Mouse (Mus musculus): ENCODE measurements around the gene Cables2. TPM values are rescaled to one million over a fixed set of nuclear protein-coding genes. Genes with fewer than 3 reads are reported as not detected.

Cables2 gene
- total RNA-seq, 4 experiments from 2014 or later, result 12.1 to 14.1 (median 12.6) TPM

GRCm38 (mm10) chr2:180255701-180256100 is 17.6 kb downstream of the Cables2 start:
- DNase-seq (ENCODE audit: low spot score), result no peak

GRCm38 (mm10) chr2:180254436-180255209 is 18.7 kb downstream of the Cables2 start:
- DNase-seq (ENCODE audit: low spot score), result no peak

GRCm38 (mm10) chr2:180251838-180252237 is 21.5 kb downstream of the Cables2 start:
- no peak for DNase-seq (ENCODE audit: low spot score)

GRCm38 (mm10) chr2:180250930-180251611 is 22.2 kb downstream of the Cables2 start:
- peak; percentile 84 for DNase-seq (ENCODE audit: low spot score)

DNA sequence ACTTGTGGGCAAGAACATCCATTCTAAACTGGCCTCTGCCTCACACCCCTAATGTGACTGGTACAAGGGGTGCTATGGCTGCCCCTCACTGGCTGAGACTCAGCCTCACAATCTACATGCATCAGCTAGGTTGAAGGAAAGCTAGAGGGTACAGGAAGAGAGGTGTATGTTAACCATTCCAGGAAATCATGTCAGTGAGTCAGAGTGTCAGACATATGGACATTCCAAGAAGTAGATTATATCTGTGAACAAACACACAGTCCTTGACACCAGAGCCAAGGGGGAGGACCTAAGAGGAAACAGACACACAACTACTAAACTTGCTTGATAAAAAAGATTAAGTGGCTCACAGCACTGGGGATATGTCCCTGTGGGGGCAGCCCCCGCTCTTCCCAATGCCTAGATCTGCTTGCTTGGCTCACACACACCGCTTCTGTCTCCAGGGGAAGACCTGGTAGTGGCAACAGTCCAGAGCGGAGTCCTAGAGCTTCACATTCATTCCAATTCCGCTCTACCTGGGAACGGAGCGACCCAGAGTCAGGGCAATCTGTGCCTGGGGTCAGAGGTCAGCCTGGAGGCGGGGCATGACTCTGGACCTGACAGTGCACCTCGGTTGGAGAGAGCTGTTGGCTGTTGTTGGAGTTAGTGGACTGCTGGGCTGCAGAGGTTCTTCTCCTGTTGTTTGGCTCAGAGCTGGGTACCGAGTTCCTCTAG is 24.2 kb downstream of the Cables2 start:
- no peak for DNase-seq (ENCODE audit: low spot score)

GRCm38 (mm10) chr2:180247916-180248315 is 25.4 kb downstream of the Cables2 start:
- DNase-seq (ENCODE audit: low spot score), result no peak

- no peak for DNase-seq (ENCODE audit: low spot score)
Measured at GRCm38 (mm10) chr2:180243108-180243507, 30.2 kb downstream of the Cables2 start.

DNA sequence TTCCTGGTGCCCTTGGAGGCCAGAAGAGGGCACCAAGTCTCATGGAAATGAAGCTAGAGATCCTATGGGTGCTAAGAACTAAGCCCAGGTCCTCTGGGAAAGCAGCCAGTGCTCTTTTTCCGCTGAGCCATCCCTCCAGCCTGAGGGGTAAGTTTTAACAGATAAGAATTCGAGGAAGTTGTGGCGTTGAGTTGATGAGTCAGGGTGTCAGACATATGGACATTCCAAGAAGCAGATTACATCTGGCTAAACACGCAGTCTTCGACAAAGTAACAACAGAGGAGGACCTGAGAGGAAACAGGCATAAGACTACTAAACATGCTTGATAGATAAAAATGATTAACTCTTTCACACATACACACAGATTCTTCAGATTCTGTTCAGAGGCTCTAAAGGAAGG is 34.7 kb downstream of the Cables2 start:
- DNase-seq (ENCODE audit: low spot score), result no peak

DNA sequence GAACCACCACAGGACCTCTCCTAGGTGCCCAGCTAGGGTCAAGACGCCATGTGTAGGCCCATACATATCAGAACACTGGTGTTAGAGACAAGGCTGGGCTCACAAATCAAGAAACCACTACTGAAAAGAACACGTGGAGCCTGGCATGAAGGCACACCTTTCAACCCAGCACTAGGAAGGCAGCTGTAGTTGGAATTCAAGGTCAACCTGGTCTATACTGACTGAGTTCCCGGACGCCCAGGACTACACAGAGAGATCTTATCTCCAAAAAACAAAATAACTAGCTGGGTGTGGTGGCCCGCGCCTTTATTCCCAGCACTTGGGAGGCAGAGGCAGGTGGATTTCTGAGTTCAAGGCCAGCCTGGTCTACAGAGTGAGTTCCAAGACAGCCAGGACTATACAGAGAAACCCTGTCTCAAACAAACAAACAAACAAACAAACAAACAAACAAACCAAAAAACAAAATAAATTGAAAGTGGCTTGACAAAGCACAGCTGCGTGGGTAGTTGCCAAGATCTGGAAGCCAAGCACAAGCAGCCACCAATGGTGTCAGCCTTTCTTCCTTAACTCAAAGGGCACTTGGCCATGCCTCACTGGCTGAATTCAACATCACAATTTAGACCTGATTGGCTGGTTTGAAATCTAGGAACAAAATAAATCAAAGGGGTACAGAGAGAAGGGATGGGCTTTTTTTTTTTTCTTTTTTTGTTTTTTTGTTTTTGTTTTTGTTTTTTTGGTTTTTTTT is 35.5 kb downstream of the Cables2 start:
- DNase-seq (ENCODE audit: low spot score), result no peak

- no peak for DNase-seq (ENCODE audit: low spot score)
Measured at GRCm38 (mm10) chr2:180236930-180237329, 36.4 kb downstream of the Cables2 start.

DNA sequence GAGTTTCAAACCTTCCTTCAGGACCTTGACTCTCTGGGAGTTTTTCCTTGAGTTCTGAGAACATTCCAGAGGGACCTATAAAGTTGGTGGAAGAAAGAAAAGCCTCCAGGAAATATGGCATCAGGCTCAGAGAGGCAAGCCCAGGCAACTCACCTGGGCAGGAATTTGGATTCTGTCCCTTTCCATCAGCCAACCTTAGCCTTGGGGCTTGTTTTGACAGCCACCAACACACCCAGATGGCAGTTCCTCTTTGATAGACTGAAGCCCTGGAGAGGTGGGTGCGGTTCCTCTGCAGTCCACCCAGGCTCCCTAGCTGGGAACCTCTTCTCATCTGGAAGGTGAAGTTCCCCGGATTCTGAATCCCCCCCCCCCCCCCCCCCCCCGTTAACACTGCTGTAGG is 36.8 kb downstream of the Cables2 start:
- DNase-seq (ENCODE audit: low spot score), result no peak

- no peak for DNase-seq (ENCODE audit: low spot score)
Measured at GRCm38 (mm10) chr2:180235788-180236187, 37.5 kb downstream of the Cables2 start.

DNA sequence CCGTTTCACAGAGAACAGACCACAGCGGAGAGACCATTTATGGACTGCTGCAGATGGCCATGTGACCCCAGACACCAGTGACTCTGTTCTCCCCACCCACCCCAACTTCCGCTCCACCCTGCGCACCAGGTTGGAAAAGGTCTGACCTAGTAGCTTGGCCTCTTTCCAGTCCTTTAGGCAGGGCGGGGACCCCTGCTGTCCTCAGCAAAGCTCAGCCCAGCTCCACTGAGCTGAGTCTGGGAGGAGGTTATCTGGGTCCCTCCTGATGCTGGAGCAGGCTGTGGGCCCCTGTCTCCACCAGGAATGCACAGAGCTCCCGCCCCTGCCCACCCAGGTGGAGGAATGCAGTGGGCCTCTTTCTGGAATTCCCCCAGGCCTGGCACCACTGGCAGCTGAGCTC is 38.3 kb downstream of the Cables2 start:
- no peak for DNase-seq (ENCODE audit: low spot score)

DNA sequence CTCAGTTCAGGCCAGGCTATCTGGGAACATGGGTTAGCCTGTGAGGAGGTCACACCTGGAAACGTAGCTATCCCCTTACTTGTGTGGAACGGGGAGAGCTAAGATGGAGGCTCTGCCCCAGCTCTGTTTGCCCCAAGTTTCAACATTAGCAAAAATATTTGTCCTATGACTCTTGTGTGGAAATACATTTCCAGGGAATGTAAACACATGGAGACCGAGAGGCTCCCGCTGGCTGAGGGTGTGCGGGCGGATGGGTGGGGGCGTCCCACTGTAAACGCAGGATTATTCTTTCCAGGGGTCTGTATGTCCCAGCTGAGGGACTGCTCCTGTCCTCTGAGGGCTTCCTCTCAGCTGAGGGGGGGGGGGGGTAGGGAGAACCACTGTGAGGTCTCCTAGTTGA is 38.9 kb downstream of the Cables2 start:
- no peak for DNase-seq (ENCODE audit: low spot score)

GRCm38 (mm10) chr2:180233101-180233904 is 40.0 kb downstream of the Cables2 start:
- DNase-seq (ENCODE audit: low spot score), result no peak

DNA sequence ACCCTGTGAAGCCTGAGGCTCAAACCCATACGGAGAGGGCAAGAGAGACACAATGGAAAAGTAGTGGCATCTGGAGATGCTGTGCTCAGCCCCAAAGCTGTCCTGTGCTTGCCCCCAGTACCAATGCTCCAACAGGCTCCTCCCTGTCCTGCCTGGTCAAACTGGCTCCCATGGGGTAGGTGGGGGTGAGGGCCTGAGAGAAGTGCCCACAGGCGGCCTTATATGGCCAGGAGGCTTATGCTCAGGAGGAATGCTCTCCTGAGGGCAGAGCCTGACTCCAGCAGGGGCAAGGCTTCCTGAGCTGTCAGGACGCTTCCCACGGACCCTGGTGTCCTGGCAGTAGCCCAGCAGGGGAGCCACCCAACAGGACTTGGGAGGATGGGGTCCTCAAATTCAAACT is 42.8 kb downstream of the Cables2 start:
- no peak for DNase-seq (ENCODE audit: low spot score)

DNA sequence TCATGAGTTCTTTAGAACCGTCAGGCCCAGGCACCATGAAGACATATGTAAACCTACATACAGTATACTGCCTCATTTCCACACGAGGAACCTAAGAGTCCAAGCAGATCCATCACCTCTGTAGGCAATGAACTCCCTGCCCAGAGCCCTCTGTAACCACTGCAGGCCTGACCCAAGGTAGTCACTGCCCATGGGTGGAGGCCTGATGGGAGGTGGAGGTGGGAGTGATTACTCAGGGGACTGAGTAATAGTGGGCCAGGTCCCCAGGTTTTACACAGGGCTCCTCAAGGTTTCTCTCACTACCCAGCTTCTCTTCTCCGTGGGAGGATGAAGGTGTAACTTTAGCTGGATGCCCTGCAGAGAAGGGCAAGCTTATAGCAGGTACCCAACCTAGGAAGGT is 44.2 kb downstream of the Cables2 start:
- DNase-seq (ENCODE audit: low spot score), result no peak

- DNase-seq (ENCODE audit: low spot score), result no peak
Measured at GRCm38 (mm10) chr2:180228592-180228991, 44.7 kb downstream of the Cables2 start.

GRCm38 (mm10) chr2:180228060-180228458 is 45.2 kb downstream of the Cables2 start:
- no peak for DNase-seq (ENCODE audit: low spot score)

GRCm38 (mm10) chr2:180227262-180228059 is 45.8 kb downstream of the Cables2 start:
- peak; percentile 66 for DNase-seq (ENCODE audit: low spot score)
